Mouse (Mus musculus) ES-Bruce4 (cell line): ENCODE measurements around the gene Eri3. TPM values are rescaled to one million over a fixed set of nuclear protein-coding genes. Genes with fewer than 3 reads are reported as not detected.

Source experiments
- H3K27ac ChIP-seq: 2 replicates; pipeline ENCODE4 v1.5.1; 2012; ENCODE audit warnings: low read length, inconsistent platforms; ENCODE audit not compliant: insufficient read depth
- H3K27me3 ChIP-seq: 2 replicates; pipeline ENCODE4 v1.6.1; 2012; ENCODE audit warnings: mild to moderate bottlenecking, low read length, inconsistent platforms; ENCODE audit not compliant: control insufficient read depth, poor library complexity, insufficient read depth, severe bottlenecking
- H3K36me3 ChIP-seq: 2 replicates; pipeline ENCODE4 v1.6.1; 2012; ENCODE audit warnings: inconsistent platforms, mild to moderate bottlenecking, low read length, moderate library complexity; ENCODE audit not compliant: control insufficient read depth, poor library complexity, insufficient read depth, severe bottlenecking
- H3K4me1 ChIP-seq: one replicate; pipeline ENCODE4 v1.8.1; 2011; ENCODE audit warnings: low read length; ENCODE audit not compliant: control insufficient read depth, insufficient read depth
- H3K4me3 ChIP-seq: 2 replicates; pipeline ENCODE4 v1.5.1; 2011; ENCODE audit warnings: low read depth, mild to moderate bottlenecking, low read length
- H3K9ac ChIP-seq: 2 replicates; pipeline ENCODE4 v1.6.1; 2012; ENCODE audit warnings: low read depth, mild to moderate bottlenecking, inconsistent platforms; ENCODE audit not compliant: poor library complexity, severe bottlenecking
- H3K9me3 ChIP-seq: replicated peaks from 2 replicates; pipeline ENCODE4 v1.6.1; 2012; ENCODE audit warnings: mild to moderate bottlenecking, low read length, inconsistent platforms; ENCODE audit not compliant: control insufficient read depth, poor library complexity, insufficient read depth, severe bottlenecking
- CTCF ChIP-seq: IDR thresholded peaks from one replicate; pipeline ENCODE4 v1.8.1; 2011; ENCODE audit warnings: low read depth, low read length
- EP300 ChIP-seq: IDR thresholded peaks from 2 replicates; pipeline ENCODE4 v1.6.1; 2011; ENCODE audit warnings: low read depth, low read length; ENCODE audit not compliant: insufficient read depth
- POLR2A ChIP-seq: IDR thresholded peaks from one replicate; pipeline ENCODE4 v1.8.1; 2011; ENCODE audit warnings: low read length; ENCODE audit not compliant: insufficient read depth
- polyA plus RNA-seq: library from polyadenylated mRNA; stranded (reverse); fragments of >200 nt; gene quantifications from 2 replicates; pipeline ENCODE4 v1.2.4, GENCODE M21; 2011; ENCODE audit warnings: low read depth; ENCODE audit not compliant: missing spikeins, insufficient read depth, insufficient read length

Gene Eri3
- polyA plus RNA-seq, 1 experiment, result 68.0 TPM

DNA sequence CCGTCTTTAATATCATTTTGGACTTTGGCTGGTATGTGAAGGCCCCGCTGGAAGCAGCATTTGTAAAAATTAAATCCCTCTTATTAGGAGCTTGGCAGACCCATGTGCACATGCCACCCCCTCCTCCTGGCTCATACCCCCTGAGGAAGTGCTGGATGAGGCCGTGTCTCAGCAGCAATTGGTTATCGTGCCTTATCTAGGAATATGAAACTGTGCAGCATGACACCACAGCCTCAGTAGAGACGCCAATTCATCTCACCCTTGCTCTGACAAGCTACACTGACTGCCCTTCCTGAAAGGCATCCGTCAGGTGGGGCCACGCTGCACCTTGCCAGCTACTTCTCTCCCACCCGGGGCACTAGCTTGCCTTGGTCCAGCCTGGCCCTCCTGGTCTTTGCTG, 96.3 kb downstream of the Eri3 start:
- no peaks in the 10 kb centered on the region for H3K4me1 ChIP-seq
- no peak overlapping the region for H3K27ac ChIP-seq
- TF ChIP-seq EP300, result no peak
- TF ChIP-seq POLR2A, result no peak

DNA sequence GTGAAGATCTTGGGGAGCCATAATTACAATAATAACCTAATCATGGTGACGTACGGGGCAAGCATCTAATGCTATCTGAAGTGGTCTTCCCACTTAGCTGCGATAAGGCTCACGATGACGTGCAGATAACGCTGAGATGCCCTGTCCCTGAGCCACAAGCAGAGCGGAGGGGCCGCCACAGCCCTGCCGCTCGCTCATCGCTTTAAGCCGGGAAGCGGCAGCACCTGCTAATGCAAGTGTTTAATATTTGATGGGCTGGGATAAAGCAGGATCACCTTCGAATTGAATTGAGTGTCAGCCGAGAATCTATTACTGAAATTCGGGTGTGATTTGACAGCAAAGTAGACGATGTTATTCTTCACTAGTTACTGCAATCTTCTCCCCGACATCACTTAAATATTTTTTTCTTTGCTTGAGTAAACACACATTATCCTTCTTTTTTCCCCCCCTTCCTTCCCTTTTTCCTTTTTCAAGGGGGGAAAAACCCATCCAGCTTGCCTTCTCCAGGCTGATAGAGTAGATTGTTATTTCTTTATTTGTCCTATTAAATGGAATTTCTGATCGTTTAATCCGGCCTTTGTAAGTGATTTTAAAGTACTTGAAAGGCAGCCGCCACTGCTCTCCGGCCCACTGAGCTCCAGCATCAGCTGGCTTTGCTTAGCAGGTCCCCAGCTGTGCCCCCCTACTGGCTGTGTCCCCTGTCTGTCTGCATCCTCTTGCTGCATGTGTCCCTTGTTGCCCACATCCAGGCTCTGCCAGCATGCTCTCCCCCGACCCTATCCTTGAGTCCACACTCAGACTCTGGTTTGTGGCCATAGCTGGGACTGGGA, 97.0 kb downstream of the Eri3 start:
- H3K36me3 ChIP-seq, result no peaks in the 10 kb centered on the region
- H3K4me1 ChIP-seq, result no peaks in the 10 kb centered on the region
- TF ChIP-seq CTCF (no peak), POLR2A (no peak), EP300 (no peak)
- no peak overlapping the region for H3K9ac ChIP-seq
- no peaks in the 10 kb centered on the region for H3K9me3 ChIP-seq
- no peaks in the 10 kb centered on the region for H3K27me3 ChIP-seq
- H3K27ac ChIP-seq, result no peak overlapping the region
- H3K4me3 ChIP-seq, result no peak overlapping the region

More for the DNA sequence above, 96.3 kb downstream of the Eri3 start:
- Histone ChIP-seq H3K9ac (no peak overlapping the region), H3K36me3 (no peaks in the 10 kb centered on the region), H3K27me3 (no peaks in the 10 kb centered on the region), H3K9me3 (no peaks in the 10 kb centered on the region), H3K4me3 (no peak overlapping the region)

DNA sequence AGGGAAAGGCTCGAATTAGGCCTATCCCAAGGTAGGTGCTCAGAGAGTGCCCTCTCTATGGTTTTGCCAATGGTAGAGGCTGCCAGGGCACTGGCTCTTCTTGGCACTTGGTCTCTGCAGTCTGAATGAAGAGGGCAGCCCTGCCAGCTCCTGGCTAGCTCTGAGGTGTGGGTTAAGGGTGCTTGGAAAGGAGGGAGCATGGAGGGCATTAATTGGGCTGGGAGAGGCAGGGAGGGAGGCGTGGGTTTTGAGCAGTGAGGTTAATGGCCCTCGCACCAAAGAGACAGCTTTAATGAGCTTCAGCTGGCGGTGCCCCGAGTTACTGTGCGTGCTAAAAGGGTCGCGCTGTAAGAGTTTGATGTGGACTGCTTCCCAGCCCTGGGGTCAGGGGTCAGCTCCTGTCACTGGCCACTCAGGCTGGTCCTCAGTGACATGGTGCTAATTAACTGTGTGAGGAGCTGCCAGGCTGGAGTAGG, 101.5 kb downstream of the Eri3 start:
- TF ChIP-seq CTCF (no peak), EP300 (no peak), POLR2A (no peak)
- H3K9me3 ChIP-seq, result no peaks in the 10 kb centered on the region
- H3K27me3 ChIP-seq, result no peaks in the 10 kb centered on the region
- peaks cover 1% of the 10 kb centered on the region for H3K4me1 ChIP-seq
- H3K27ac ChIP-seq, result no peak overlapping the region
- H3K9ac ChIP-seq, result no peak overlapping the region
- no peak overlapping the region for H3K4me3 ChIP-seq
- H3K36me3 ChIP-seq, result no peaks in the 10 kb centered on the region

DNA sequence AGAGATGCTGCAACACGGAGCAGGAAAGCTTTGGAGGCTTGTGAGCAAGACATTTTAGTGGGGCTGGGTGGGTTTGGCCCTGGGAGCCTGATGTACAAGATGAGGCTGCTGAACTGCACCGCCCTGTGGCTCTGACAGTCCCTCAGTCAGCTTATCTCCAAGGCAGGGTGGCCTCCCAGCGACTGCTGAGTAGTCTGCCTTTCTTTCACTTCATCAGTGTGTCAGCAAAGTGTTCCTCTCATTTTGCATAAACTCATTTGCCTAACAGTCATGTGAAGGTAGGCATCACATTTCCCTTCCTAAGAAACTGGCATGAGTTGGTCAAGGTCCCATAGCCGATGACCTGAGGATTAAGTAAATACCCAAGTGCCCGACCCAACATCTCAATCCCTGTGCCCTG, 102.6 kb downstream of the Eri3 start:
- H3K36me3 ChIP-seq, result no peaks in the 10 kb centered on the region
- TF ChIP-seq CTCF, result no peak
- TF ChIP-seq EP300, result no peak
- no peak for TF ChIP-seq POLR2A
- no peak overlapping the region for H3K9ac ChIP-seq
- no peaks in the 10 kb centered on the region for H3K27me3 ChIP-seq
- peaks cover 1% of the 10 kb centered on the region for H3K4me1 ChIP-seq
- H3K9me3 ChIP-seq, result no peaks in the 10 kb centered on the region
- H3K4me3 ChIP-seq, result no peak overlapping the region
- H3K27ac ChIP-seq, result no peak overlapping the region

DNA sequence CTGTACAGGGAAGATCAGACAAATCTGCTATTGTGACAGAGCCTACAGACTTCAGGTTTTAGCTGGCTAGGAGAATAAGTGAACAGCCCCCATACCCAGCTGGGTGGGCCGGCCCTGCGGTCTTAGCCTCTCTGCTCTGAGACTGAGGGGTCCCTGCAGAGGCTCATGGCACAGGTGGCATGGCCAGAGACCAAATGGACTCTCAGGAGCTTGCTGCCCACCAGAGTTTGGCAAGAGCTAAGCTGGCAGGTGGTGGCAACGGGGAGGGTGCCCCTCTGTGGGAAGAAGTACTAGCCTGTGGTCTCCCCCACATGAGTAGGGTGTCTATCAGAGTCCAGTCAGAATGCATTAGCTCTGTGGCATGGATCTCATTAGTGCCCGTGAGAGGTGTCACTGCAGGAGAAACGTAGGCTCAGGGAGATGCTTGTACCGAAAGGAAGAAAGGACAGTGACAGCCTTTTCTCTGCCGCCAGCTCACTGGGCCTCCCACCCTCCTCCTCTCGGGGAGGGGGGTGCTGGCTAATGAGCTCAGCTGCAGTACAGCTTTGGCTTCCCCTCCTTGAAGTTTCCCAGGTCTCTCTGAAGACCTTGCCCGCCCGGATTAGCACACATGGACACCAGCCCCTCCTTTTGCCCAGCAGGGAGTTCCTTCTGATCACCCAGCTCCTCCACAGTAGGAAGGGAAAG, 104.0 kb downstream of the Eri3 start:
- H3K9ac ChIP-seq, result no peak overlapping the region

More for the DNA sequence above, 104.0 kb downstream of the Eri3 start:
- Histone ChIP-seq H3K9me3 (no peaks in the 10 kb centered on the region), H3K27me3 (no peaks in the 10 kb centered on the region), H3K4me3 (no peak overlapping the region), H3K36me3 (no peaks in the 10 kb centered on the region), H3K4me1 (peaks cover 1% of the 10 kb centered on the region), H3K27ac (no peak overlapping the region)
- TF ChIP-seq CTCF (no peak), EP300 (no peak), POLR2A (no peak)
